Mouse (Mus musculus): ENCODE results near the gene Abl1.

DNA sequence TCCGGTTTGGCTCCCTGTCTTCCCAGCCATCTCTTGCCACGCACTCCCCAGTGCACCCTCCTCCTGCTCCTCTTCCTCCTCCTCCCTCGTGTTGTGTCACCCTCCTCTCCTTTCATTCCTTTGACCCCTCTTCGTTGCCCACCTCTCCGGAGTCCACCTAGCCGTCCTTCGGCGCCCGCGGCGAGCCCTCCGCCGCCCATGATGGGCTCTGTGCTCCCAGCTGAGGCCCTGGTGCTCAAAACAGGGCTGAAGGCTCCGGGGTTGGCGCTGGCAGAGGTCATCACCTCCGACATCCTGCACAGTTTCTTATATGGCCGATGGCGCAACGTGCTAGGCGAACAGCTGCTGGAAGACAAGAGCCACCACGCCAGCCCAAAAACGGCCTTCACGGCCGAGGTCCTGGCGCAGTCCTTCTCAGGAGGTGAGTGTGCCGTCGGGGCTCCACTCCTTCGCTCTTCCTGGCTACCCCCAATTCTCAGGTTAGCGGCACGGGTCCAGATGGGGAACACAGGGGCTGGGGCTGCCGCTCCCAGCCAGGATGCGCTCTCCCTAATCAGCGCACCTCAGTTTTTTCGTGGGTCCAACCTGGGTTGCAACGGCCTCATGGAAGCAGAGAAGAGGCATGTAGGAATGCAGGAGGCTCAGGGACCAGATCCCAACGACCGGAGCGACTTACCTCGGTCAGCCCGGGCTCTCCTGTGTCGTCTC is 48.1 kb upstream of the Abl1 start, which contains the start of gene Prdm12:
- no peak for TF ChIP-seq CTCF (IDR thresholded peaks at IDR 0.05; ENCODE audit: low read depth, low read length)
- no peak for TF ChIP-seq POLR2A (IDR thresholded peaks at IDR 0.05; ENCODE audit: insufficient read depth, low read length)
- no peak for TF ChIP-seq EP300 (IDR thresholded peaks at IDR 0.05; ENCODE audit: insufficient read depth, low read depth, low read length)

Measured in ES-Bruce4 (cell line).